Mouse (Mus musculus): ENCODE measurements around the gene Car7. TPM values are rescaled to one million over a fixed set of nuclear protein-coding genes. Genes with fewer than 3 reads are reported as not detected.

The Car7 gene
- polyA plus RNA-seq (2015; fragmentation: Nextera tagmentation; extraction: Ambion mirVana): 1.1 and 1.4 TPM in 2 replicates

GRCm38 (mm10) chr8:104533971-104534778 lies at the start of gene Car7, which contains the start of gene Nae1:
Gene Car7 (plus strand): TSS chr8:104534689.
Gene Nae1 (minus strand): TSS chr8:104534637.

GRCm38 (mm10) chr8:104509061-104510006 lies 25.2 kb upstream of the Car7 start, which contains the start of gene Terb1:
Gene Terb1 (minus strand): TSS chr8:104509910.

DNA sequence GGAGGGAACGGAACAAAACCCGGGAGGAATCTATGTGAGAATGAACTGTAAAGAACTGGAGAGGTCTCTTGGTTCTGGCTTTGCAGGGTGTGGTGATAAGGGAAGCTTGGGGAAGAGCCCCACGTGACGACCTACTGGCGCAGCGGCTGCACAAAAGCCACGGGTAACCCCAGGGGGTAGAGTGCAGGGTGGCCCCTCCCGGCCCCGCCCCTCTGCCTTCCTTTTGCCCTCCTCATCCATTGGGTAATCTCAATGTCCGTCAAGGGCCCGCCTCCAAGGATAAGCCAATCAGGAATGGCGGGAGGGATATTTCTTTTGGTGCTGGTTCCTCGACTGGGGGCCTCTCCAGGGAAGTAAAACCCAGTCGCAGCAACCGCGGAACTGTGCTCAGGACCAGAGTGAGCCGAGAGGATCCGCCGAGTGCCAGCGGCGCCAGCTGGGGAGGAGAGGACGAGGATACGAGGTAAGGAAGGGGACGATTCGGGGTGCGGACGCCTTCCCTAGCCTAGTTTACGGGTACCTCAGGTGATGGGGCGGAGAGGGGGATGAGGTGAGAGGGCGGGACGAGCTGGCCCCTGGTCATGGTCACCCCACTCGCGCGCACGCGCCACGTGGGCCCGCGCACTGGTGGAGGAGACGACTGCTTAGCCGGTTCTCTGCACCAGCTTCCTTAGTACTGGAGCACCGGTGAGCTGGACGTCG lies 56.8 kb downstream of the Car7 start, which contains the start of gene Pdp2:
TSS of gene Pdp2 (plus strand) at position 319 of the 702 bp plus-strand sequence.

Other genes with a start within 250 kb of the Car7 start
- gene Cmtm2a, start 241.5 kb upstream of the Car7 start, polyA plus RNA-seq (2015; fragmentation: Nextera tagmentation; extraction: Ambion mirVana): not detected in 2 replicates
- not detected in 2 replicates for gene Gm45711, start 224.6 kb upstream of the Car7 start, polyA plus RNA-seq (2015; fragmentation: Nextera tagmentation; extraction: Ambion mirVana)
- gene Cmtm1, start 224.5 kb upstream of the Car7 start, polyA plus RNA-seq (2015; fragmentation: Nextera tagmentation; extraction: Ambion mirVana): not detected in 2 replicates
- gene Gm11020, start 213.1 kb upstream of the Car7 start, polyA plus RNA-seq (2015; fragmentation: Nextera tagmentation; extraction: Ambion mirVana): not detected in 2 replicates
- not detected in 2 replicates for gene Cmtm2b, start 212.5 kb upstream of the Car7 start, polyA plus RNA-seq (2015; fragmentation: Nextera tagmentation; extraction: Ambion mirVana)
- 78.2 and 93.7 TPM in 2 replicates for gene Cmtm3, start 195.3 kb upstream of the Car7 start, polyA plus RNA-seq (2015; fragmentation: Nextera tagmentation; extraction: Ambion mirVana)
- 0.90 and 1.1 TPM in 2 replicates for gene Cmtm4, start 138.9 kb upstream of the Car7 start, polyA plus RNA-seq (2015; fragmentation: Nextera tagmentation; extraction: Ambion mirVana)
- 42.8 and 43.2 TPM in 2 replicates for gene Dync1li2, start 91.6 kb upstream of the Car7 start, polyA plus RNA-seq (2015; fragmentation: Nextera tagmentation; extraction: Ambion mirVana)
- 0.38 and 0.42 TPM in 2 replicates for gene Terb1, start 24.8 kb upstream of the Car7 start, polyA plus RNA-seq (2015; fragmentation: Nextera tagmentation; extraction: Ambion mirVana)
- gene Nae1, start 52 bp upstream of the Car7 start, polyA plus RNA-seq (2015; fragmentation: Nextera tagmentation; extraction: Ambion mirVana): 60.7 and 62.2 TPM in 2 replicates
- gene Pdp2, start 56.8 kb downstream of the Car7 start, polyA plus RNA-seq (2015; fragmentation: Nextera tagmentation; extraction: Ambion mirVana): 5.3 and 5.4 TPM in 2 replicates
- 8.1 and 8.4 TPM in 2 replicates for gene Cdh16, start 89.7 kb downstream of the Car7 start, polyA plus RNA-seq (2015; fragmentation: Nextera tagmentation; extraction: Ambion mirVana)
- gene Rrad, start 96.6 kb downstream of the Car7 start, polyA plus RNA-seq (2015; fragmentation: Nextera tagmentation; extraction: Ambion mirVana): 91.8 and 103 TPM in 2 replicates
- 119 and 126 TPM in 2 replicates for gene Ciao2b, start 107.3 kb downstream of the Car7 start, polyA plus RNA-seq (2015; fragmentation: Nextera tagmentation; extraction: Ambion mirVana)
- gene Ces2a, start 199.3 kb downstream of the Car7 start, polyA plus RNA-seq (2015; fragmentation: Nextera tagmentation; extraction: Ambion mirVana): 0.08 TPM in 1 of 2 replicates, not detected in the other